Mouse (Mus musculus): ENCODE data around the gene Atad3a. TPM values are rescaled to one million over a fixed set of nuclear protein-coding genes. Genes with fewer than 3 reads are reported as not detected.

Gene Atad3a
- polyA plus RNA-seq, 1 experiment = 78.2 TPM

DNA sequence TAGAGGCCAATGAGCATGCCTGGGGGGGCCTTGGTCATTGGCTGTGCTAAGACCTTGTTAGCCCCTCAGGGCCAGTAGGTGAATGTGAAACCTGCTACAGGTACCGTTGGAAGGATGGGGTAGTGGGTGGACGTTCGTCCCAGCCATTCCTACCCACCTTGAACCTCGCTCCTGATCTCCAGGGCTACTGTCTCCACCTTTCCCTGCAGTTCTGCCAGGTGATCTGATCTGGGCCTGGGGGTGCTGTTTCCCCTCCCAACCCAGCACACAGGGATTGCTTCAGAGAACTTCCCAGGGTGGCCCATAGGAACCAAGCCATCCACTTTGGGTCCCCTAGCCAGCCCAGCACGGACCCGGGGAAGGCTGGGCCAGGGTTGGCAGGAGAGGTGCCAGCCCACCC, 21.7 kb downstream of the Atad3a start:
- Histone ChIP-seq H3K9ac (ENCODE audit: low read depth, poor library complexity, severe bottlenecking) (no peak overlapping the region), H3K4me1 (ENCODE audit: control insufficient read depth, insufficient read depth, low read length) (peaks cover 3% of the 10 kb centered on the region), H3K36me3 (ENCODE audit: control insufficient read depth, insufficient read depth, low read length, poor library complexity, severe bottlenecking) (peaks cover 19% of the 10 kb centered on the region), H3K9me3 (replicated peaks; ENCODE audit: control insufficient read depth, insufficient read depth, low read length, poor library complexity, severe bottlenecking) (no peaks in the 10 kb centered on the region), H3K27ac (ENCODE audit: insufficient read depth, low read length) (no peak overlapping the region), H3K4me3 (ENCODE audit: low read depth, low read length) (no peak overlapping the region), H3K27me3 (ENCODE audit: control insufficient read depth, insufficient read depth, low read length, poor library complexity, severe bottlenecking) (no peaks in the 10 kb centered on the region)
- TF ChIP-seq EP300 (IDR thresholded peaks at IDR 0.05; ENCODE audit: insufficient read depth, low read depth, low read length) (no peak), POLR2A (IDR thresholded peaks at IDR 0.05; ENCODE audit: insufficient read depth, low read length) (no peak), CTCF (IDR thresholded peaks at IDR 0.05; ENCODE audit: low read depth, low read length) (no peak)

DNA sequence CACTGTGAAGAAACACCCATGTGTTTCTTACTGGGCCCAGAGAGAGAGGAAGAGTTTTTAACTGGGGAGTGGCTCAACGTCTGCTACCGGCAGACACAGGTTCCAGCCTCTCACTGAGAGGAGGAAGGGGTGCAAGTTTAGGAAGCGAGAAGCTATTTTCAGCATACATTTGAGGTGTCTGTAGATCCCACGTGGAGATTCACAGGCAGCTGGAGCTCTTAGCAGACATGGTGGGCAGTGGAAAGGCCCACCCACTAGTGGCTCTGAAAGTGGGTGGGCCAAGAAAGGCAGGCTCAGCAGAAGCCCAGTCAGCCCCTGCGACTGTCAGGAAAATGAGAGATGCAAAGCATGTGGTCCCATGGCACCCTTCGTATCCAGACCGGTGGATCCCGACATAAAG, 22.6 kb downstream of the Atad3a start:
- H3K9ac ChIP-seq (ENCODE audit: low read depth, poor library complexity, severe bottlenecking) = no peak overlapping the region
- no peaks in the 10 kb centered on the region for H3K9me3 ChIP-seq (replicated peaks; ENCODE audit: control insufficient read depth, insufficient read depth, low read length, poor library complexity, severe bottlenecking)
- no peak for TF ChIP-seq CTCF (IDR thresholded peaks at IDR 0.05; ENCODE audit: low read depth, low read length)
- no peak for TF ChIP-seq POLR2A (IDR thresholded peaks at IDR 0.05; ENCODE audit: insufficient read depth, low read length)
- no peak for TF ChIP-seq EP300 (IDR thresholded peaks at IDR 0.05; ENCODE audit: insufficient read depth, low read depth, low read length)
- H3K36me3 ChIP-seq (ENCODE audit: control insufficient read depth, insufficient read depth, low read length, poor library complexity, severe bottlenecking) = peaks cover 16% of the 10 kb centered on the region
- no peaks in the 10 kb centered on the region for H3K27me3 ChIP-seq (ENCODE audit: control insufficient read depth, insufficient read depth, low read length, poor library complexity, severe bottlenecking)
- H3K27ac ChIP-seq (ENCODE audit: insufficient read depth, low read length) = no peak overlapping the region
- H3K4me3 ChIP-seq (ENCODE audit: low read depth, low read length) = no peak overlapping the region
- H3K4me1 ChIP-seq (ENCODE audit: control insufficient read depth, insufficient read depth, low read length) = peaks cover 3% of the 10 kb centered on the region

DNA sequence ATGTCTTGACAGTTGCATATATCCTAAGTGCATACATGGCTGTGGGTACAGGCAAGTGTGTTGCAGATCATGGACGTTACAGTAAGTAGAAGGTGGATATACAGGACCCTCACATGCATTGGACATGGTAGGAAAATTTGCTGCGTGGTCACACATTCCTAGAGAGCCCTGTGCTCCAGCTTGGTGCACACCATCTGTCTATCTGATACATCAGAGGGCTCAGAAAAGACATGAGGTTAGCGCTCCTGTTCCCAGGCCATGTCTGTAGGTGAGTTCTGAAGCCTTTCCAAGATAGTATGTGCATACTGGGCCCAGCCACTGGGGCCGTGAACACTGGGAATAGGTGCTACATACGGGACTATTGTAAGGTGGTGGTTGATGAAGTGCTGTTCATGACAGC, 24.5 kb downstream of the Atad3a start:
- Histone ChIP-seq H3K4me3 (ENCODE audit: low read depth, low read length) (no peak overlapping the region), H3K9ac (ENCODE audit: low read depth, poor library complexity, severe bottlenecking) (no peak overlapping the region), H3K36me3 (ENCODE audit: control insufficient read depth, insufficient read depth, low read length, poor library complexity, severe bottlenecking) (peaks cover 7% of the 10 kb centered on the region), H3K9me3 (replicated peaks; ENCODE audit: control insufficient read depth, insufficient read depth, low read length, poor library complexity, severe bottlenecking) (no peaks in the 10 kb centered on the region), H3K27me3 (ENCODE audit: control insufficient read depth, insufficient read depth, low read length, poor library complexity, severe bottlenecking) (no peaks in the 10 kb centered on the region), H3K4me1 (ENCODE audit: control insufficient read depth, insufficient read depth, low read length) (peaks cover 3% of the 10 kb centered on the region), H3K27ac (ENCODE audit: insufficient read depth, low read length) (no peak overlapping the region)
- TF ChIP-seq POLR2A (IDR thresholded peaks at IDR 0.05; ENCODE audit: insufficient read depth, low read length) (no peak), EP300 (IDR thresholded peaks at IDR 0.05; ENCODE audit: insufficient read depth, low read depth, low read length) (no peak), CTCF (IDR thresholded peaks at IDR 0.05; ENCODE audit: low read depth, low read length) (no peak)

DNA sequence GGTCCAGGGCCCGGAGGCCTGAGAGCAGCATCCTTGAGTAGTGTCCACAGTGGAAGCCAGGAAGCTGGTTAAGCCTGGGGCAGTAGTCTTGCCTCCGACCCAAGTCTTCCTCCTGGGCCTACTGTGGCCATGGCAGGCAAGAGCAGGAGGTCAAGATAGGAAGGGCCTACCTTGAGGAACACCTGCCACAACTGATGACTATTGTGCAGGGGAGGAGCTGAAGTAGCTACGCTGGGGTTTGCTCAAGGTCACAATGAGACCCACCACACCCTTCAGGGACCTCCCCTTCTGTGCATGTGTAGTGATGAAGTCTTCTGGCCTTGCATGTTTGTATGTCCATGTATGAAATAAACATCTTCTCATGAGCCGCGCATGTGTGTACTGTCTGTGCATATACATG, 25.1 kb downstream of the Atad3a start:
- TF ChIP-seq EP300 (IDR thresholded peaks at IDR 0.05; ENCODE audit: insufficient read depth, low read depth, low read length) = no peak
- no peak for TF ChIP-seq CTCF (IDR thresholded peaks at IDR 0.05; ENCODE audit: low read depth, low read length)
- TF ChIP-seq POLR2A (IDR thresholded peaks at IDR 0.05; ENCODE audit: insufficient read depth, low read length) = no peak
- Histone ChIP-seq H3K36me3 (ENCODE audit: control insufficient read depth, insufficient read depth, low read length, poor library complexity, severe bottlenecking) (peaks cover 8% of the 10 kb centered on the region; the same call in 1 of the 2 replicates), H3K27me3 (ENCODE audit: control insufficient read depth, insufficient read depth, low read length, poor library complexity, severe bottlenecking) (no peaks in the 10 kb centered on the region), H3K4me1 (ENCODE audit: control insufficient read depth, insufficient read depth, low read length) (peaks cover 3% of the 10 kb centered on the region), H3K9me3 (replicated peaks; ENCODE audit: control insufficient read depth, insufficient read depth, low read length, poor library complexity, severe bottlenecking) (no peaks in the 10 kb centered on the region), H3K27ac (ENCODE audit: insufficient read depth, low read length) (no peak overlapping the region), H3K9ac (ENCODE audit: low read depth, poor library complexity, severe bottlenecking) (peak overlapping the region; percentile 75), H3K4me3 (ENCODE audit: low read depth, low read length) (peak overlapping the region; percentile 83)

DNA sequence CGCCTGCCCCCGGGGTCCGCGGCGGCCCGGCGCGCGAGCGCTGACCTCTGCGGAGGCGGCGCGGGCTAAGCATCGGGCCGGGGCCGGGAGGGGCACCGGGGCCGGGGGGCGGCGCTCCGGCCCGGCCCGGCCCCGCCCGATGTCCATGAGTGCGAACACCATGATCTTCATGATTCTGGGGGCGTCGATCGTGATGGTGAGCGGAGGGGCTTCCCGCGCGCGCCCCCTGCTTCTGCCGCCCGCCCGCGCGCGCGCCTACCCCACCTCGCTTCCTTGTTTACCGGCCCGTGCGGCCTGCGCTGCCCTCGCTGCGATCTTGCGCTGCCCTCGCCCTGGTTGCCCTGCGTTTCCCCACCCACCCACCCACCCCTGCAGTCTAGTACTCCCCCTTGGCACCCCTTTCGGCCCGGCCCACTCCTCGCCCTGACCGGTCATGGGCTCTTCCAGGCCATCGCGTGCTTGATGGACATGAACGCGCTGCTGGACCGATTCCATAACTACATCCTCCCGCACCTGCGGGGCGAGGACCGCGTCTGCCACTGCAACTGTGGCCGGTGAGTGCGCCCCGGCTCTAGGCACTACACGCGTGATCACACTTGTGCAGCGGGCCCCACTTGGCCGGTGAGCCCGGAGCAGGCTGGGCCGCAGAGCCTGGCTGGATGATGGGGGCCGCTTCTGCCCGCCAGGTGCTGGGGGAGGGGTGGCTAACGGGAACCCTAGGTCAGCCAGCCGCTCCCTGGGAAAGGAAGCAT, 25.8 kb downstream of the Atad3a start:
- Histone ChIP-seq H3K27me3 (ENCODE audit: control insufficient read depth, insufficient read depth, low read length, poor library complexity, severe bottlenecking) (no peaks in the 10 kb centered on the region), H3K36me3 (ENCODE audit: control insufficient read depth, insufficient read depth, low read length, poor library complexity, severe bottlenecking) (peaks cover 8% of the 10 kb centered on the region; the same call in 1 of the 2 replicates), H3K9me3 (replicated peaks; ENCODE audit: control insufficient read depth, insufficient read depth, low read length, poor library complexity, severe bottlenecking) (no peaks in the 10 kb centered on the region), H3K4me3 (ENCODE audit: low read depth, low read length) (peak overlapping the region; percentile 83), H3K27ac (ENCODE audit: insufficient read depth, low read length) (no peak overlapping the region), H3K4me1 (ENCODE audit: control insufficient read depth, insufficient read depth, low read length) (peaks cover 3% of the 10 kb centered on the region), H3K9ac (ENCODE audit: low read depth, poor library complexity, severe bottlenecking) (peak overlapping the region; percentile 75)
- TF ChIP-seq POLR2A (IDR thresholded peaks at IDR 0.05; ENCODE audit: insufficient read depth, low read length) (no peak), CTCF (IDR thresholded peaks at IDR 0.05; ENCODE audit: low read depth, low read length) (no peak), EP300 (IDR thresholded peaks at IDR 0.05; ENCODE audit: insufficient read depth, low read depth, low read length) (no peak)

DNA sequence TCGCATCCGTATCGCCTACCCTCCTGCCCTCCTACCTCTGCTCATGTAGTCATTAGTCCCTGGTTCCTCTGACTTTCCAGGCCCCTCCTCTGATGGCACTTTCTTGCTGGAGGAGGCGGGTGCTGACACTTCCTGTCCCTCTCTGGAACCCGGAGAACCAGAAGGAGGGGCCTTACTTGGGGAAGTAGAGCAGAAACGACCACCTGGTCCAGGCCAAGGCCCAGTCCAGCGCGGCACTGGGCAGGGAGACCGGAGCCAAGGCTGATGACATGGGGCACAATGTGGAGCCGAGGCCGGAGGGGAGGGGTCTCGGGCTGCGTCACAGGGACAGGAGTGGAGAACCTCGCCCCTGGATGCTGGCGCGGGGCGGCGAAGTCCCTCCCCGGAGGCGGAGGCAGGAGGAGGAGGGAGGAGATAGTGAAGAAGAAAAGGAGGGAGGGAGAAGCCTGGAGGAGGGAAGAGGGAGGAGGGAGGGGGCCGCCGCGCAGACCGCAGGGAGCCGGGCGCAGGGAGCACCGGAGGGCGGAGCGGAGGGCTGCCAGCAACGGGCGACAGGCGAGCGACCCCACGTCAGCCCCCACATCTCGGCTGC, 26.4 kb downstream of the Atad3a start, which contains the start of gene Tmem240:
Gene Tmem240 (plus strand): TSS at position 451 of the 592 bp plus-strand sequence.
- Histone ChIP-seq H3K36me3 (ENCODE audit: control insufficient read depth, insufficient read depth, low read length, poor library complexity, severe bottlenecking) (peaks cover 8% of the 10 kb centered on the region; the same call in 1 of the 2 replicates), H3K4me3 (ENCODE audit: low read depth, low read length) (peak within 1 kb of the TSS; percentile 83), H3K9ac (ENCODE audit: low read depth, poor library complexity, severe bottlenecking) (peak within 1 kb of the TSS; percentile 75), H3K27me3 (ENCODE audit: control insufficient read depth, insufficient read depth, low read length, poor library complexity, severe bottlenecking) (no peaks in the 10 kb centered on the region), H3K9me3 (replicated peaks; ENCODE audit: control insufficient read depth, insufficient read depth, low read length, poor library complexity, severe bottlenecking) (no peaks in the 10 kb centered on the region), H3K4me1 (ENCODE audit: control insufficient read depth, insufficient read depth, low read length) (peaks cover 3% of the 10 kb centered on the region), H3K27ac (ENCODE audit: insufficient read depth, low read length) (no peak within 1 kb of the TSS)
- TF ChIP-seq CTCF (IDR thresholded peaks at IDR 0.05; ENCODE audit: low read depth, low read length) (no peak), POLR2A (IDR thresholded peaks at IDR 0.05; ENCODE audit: insufficient read depth, low read length) (no peak)
